Mouse (Mus musculus) testis, adult 2 months (tissue): ENCODE data around the gene Myh9.

Source experiments
- CTCF ChIP-seq: fragments of 200-500 bp; IDR thresholded peaks from 2 replicates; pipeline ENCODE4 v1.5.1; 2012; ENCODE audit warnings: low read depth, mild to moderate bottlenecking, inconsistent platforms, low read length, moderate library complexity; ENCODE audit not compliant: control insufficient read depth, insufficient read depth, insufficient replicate concordance
- POLR2A ChIP-seq: fragments of 200-500 bp; IDR thresholded peaks from 2 replicates; pipeline ENCODE4 v1.6.1; 2012; ENCODE audit warnings: low read depth, mild to moderate bottlenecking, inconsistent platforms, low read length, moderate library complexity; ENCODE audit not compliant: control insufficient read depth

DNA sequence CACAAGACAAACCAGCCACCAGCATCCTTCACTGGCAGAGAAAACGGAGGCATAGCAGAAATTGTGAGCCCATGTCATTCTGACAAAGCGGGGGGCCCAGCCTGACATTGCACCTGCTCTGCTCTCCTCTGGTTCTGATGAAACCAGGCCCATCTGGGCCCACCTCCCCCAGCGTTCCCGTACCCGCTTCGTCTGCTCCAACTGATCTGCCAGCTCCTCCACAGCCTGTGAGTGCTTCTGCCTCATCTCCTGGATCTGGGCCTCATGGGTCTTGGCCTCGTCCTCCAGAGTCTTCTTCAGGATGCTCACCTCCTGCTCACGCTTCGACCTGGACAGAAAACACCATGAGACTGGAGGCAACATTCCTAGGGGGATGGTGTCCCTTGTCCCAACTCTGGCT, 71.0 kb downstream of the Myh9 start:
- TF ChIP-seq POLR2A (no peak), CTCF (no peak)
